Mouse (Mus musculus): ENCODE measurements around the gene Irgm1. TPM values are rescaled to one million over a fixed set of nuclear protein-coding genes. Genes with fewer than 3 reads are reported as not detected.
A peak's percentile ranks its signal among the peaks of the same experiment; 100 is the strongest.
"Not testable (repeated sequence)": the region's sequence is repeated elsewhere in the genome, so short reads cannot be mapped to it uniquely, and the experiment has no call there.

Irgm1 gene
- total RNA-seq, 2 experiments from 2014 or later, result 7.9 to 8.0 TPM

- no peak for DNase-seq (ENCODE audit: low spot score in 2 of 2)
Observed at GRCm38 (mm10) chr11:48862784-48863319, 8.6 kb downstream of the Irgm1 start.

- peak in 1 of 2 experiments; percentile 40 for DNase-seq (ENCODE audit: low spot score in 2 of 2)
Observed at GRCm38 (mm10) chr11:48859014-48859413, 12.5 kb downstream of the Irgm1 start.

- DNase-seq (ENCODE audit: low spot score in 2 of 2), result peak; percentile 66 to 75
Observed at GRCm38 (mm10) chr11:48853474-48854180, 17.9 kb downstream of the Irgm1 start.

GRCm38 (mm10) chr11:48852624-48853473 is 18.6 kb downstream of the Irgm1 start:
- no peak for DNase-seq (ENCODE audit: low spot score in 2 of 2)

- no peak for DNase-seq (ENCODE audit: low spot score in 2 of 2)
Observed at GRCm38 (mm10) chr11:48852190-48852589, 19.3 kb downstream of the Irgm1 start.

GRCm38 (mm10) chr11:48851270-48851995 is 20.1 kb downstream of the Irgm1 start:
- DNase-seq (ENCODE audit: low spot score in 2 of 2), result no peak

- DNase-seq (ENCODE audit: low spot score in 2 of 2), result no peak
Observed at GRCm38 (mm10) chr11:48850240-48850639, 21.2 kb downstream of the Irgm1 start.

GRCm38 (mm10) chr11:48846881-48847280 is 24.6 kb downstream of the Irgm1 start:
- DNase-seq (ENCODE audit: low spot score in 2 of 2), result no peak

- not testable (repeated sequence) for DNase-seq (ENCODE audit: low spot score in 2 of 2)
Observed at GRCm38 (mm10) chr11:48846362-48846761, 25.1 kb downstream of the Irgm1 start.

GRCm38 (mm10) chr11:48845244-48845815 is 26.2 kb downstream of the Irgm1 start:
- DNase-seq (ENCODE audit: low spot score in 2 of 2), result no peak

- no peak for DNase-seq (ENCODE audit: low spot score in 2 of 2)
Observed at GRCm38 (mm10) chr11:48844309-48844708, 27.2 kb downstream of the Irgm1 start.

- DNase-seq (ENCODE audit: low spot score in 2 of 2), result no peak
Observed at GRCm38 (mm10) chr11:48843202-48843601, 28.3 kb downstream of the Irgm1 start.

GRCm38 (mm10) chr11:48842378-48842792 is 29.1 kb downstream of the Irgm1 start:
- no peak for DNase-seq (ENCODE audit: low spot score in 2 of 2)

- DNase-seq (ENCODE audit: low spot score in 2 of 2), result no peak
Observed at GRCm38 (mm10) chr11:48841213-48841612, 30.3 kb downstream of the Irgm1 start.

GRCm38 (mm10) chr11:48840805-48841204 is 30.7 kb downstream of the Irgm1 start:
- DNase-seq (ENCODE audit: low spot score in 2 of 2), result no peak

- no peak for DNase-seq (ENCODE audit: low spot score in 2 of 2)
Observed at GRCm38 (mm10) chr11:48838879-48839680, 32.4 kb downstream of the Irgm1 start.

GRCm38 (mm10) chr11:48838181-48838797 is 33.2 kb downstream of the Irgm1 start:
- no peak for DNase-seq (ENCODE audit: low spot score in 2 of 2)

GRCm38 (mm10) chr11:48837310-48838180 is 33.9 kb downstream of the Irgm1 start:
- peak; percentile 49 to 65 for DNase-seq (ENCODE audit: low spot score in 2 of 2)

GRCm38 (mm10) chr11:48836990-48837309 is 34.5 kb downstream of the Irgm1 start:
- DNase-seq (ENCODE audit: low spot score in 2 of 2), result peak in 1 of 2 experiments; percentile 29
